Mouse (Mus musculus) heart, adult 2 months (tissue): Measurements from ENCODE around the gene Tia1. TPM values are rescaled to one million over a fixed set of nuclear protein-coding genes. Genes with fewer than 3 reads are reported as not detected.

ENCODE experiments used
- DNase-seq, 2 experiments: peaks; one replicate each; pipeline ENCODE4 v3.0.0; 2021
- H3K27ac ChIP-seq: fragments of 200-600 bp; 2 replicates; pipeline ENCODE4 v1.8.1; 2022
- H3K27me3 ChIP-seq: fragments of 200-500 bp; 2 replicates; pipeline ENCODE4 v1.6.1; 2012; ENCODE audit warnings: mild to moderate bottlenecking, low read length, inconsistent platforms, mixed read lengths; ENCODE audit not compliant: control insufficient read depth, insufficient read depth
- H3K36me3 ChIP-seq: fragments of 200-500 bp; 2 replicates; pipeline ENCODE4 v1.6.1; 2012; ENCODE audit warnings: low read length, inconsistent platforms; ENCODE audit not compliant: control insufficient read depth, insufficient read depth
- H3K4me1 ChIP-seq: fragments of 200-500 bp; 2 replicates; pipeline ENCODE4 v1.6.1; 2011; ENCODE audit warnings: low read length; ENCODE audit not compliant: control insufficient read depth, insufficient read depth
- H3K4me3 ChIP-seq: fragments of 200-600 bp; 2 replicates; pipeline ENCODE4 v1.8.1; 2022
- H3K79me2 ChIP-seq: fragments of 200-500 bp; replicated peaks from 2 replicates; pipeline ENCODE4 v1.6.1; 2012; ENCODE audit warnings: mild to moderate bottlenecking, inconsistent platforms, low read length, moderate library complexity, mixed read lengths; ENCODE audit not compliant: control insufficient read depth, insufficient read depth
- H3K9ac ChIP-seq: fragments of 200-500 bp; 2 replicates; pipeline ENCODE4 v1.6.1; 2012; ENCODE audit warnings: low read depth, mild to moderate bottlenecking, control low read depth, inconsistent platforms, low read length, mixed read lengths
- CTCF ChIP-seq: fragments of 200-600 bp; IDR thresholded peaks from 2 replicates; pipeline ENCODE4 v1.8.1; 2022; ENCODE audit warnings: antibody characterized with exemption, mild to moderate bottlenecking, moderate library complexity
- EP300 ChIP-seq: fragments of 200-500 bp; IDR thresholded peaks from 2 replicates; pipeline ENCODE4 v1.6.1; 2011; ENCODE audit warnings: low read depth, low read length, control low read depth; ENCODE audit not compliant: insufficient read depth
- POLR2A ChIP-seq: fragments of 200-500 bp; IDR thresholded peaks from 2 replicates; pipeline ENCODE4 v1.6.1; 2011; ENCODE audit warnings: mild to moderate bottlenecking, low read depth, low read length, control low read depth; ENCODE audit not compliant: insufficient read depth
- WGBS: fragments of 180-500 bp; shearing (Covaris S2); methylation state at CpG from one replicate; pipeline ENCODE4 v1.1.7; 2018; 5-methylcytosine and 5-hydroxymethylcytosine counted together
- intact Hi-C: fragments of 180-260 bp; cut with DNase I; formaldehyde crosslinking; loops from one replicate; pipeline ENCODE4 v1.15.1; 2025
- polyA plus RNA-seq: library from polyadenylated mRNA; depleted of rRNA; stranded (reverse); fragments of >200 nt; gene quantifications from 2 replicates; pipeline ENCODE4 v1.2.3, GENCODE M21; 2012
- total RNA-seq, 2 experiments: library from RNA; stranded (reverse); gene quantifications; 2 replicates each; pipeline ENCODE4 v1.2.3; 2021

Gene Tia1
- total and polyA plus RNA-seq, 3 experiments = 13.1 to 23.7 (median 22.4) TPM

DNA sequence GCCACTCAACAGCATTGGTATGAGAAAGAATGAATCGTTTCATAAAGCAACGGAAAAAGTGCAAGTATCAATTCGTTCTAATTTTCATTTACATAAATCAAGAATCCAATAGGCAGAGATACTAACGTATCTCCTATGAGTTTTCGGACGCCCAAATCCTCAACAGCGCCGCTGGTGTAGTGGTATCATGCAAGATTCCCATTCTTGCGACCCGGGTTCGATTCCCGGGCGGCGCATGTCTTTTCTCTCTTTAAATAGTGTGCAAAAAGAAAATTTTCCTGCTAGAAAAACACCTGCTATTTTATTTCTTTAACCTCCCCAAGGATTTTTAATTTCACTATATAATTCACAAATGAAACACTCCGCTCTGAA is 305 bp upstream of the Tia1 start:
- Histone ChIP-seq H3K79me2 (no peaks in the 10 kb centered on the region), H3K36me3 (peaks cover 13% of the 10 kb centered on the region), H3K27ac (peak overlapping the region; percentile 95), H3K4me1 (peaks cover 4% of the 10 kb centered on the region), H3K27me3 (no peaks in the 10 kb centered on the region), H3K4me3 (peak overlapping the region; percentile 79), H3K9ac (no peak overlapping the region)
- intact Hi-C loops = loop anchor here (2.0 to 5.0 kb wide), 3 partner anchors 35 to 276 kb away; partner anchors contain the start of gene C87436
- TF ChIP-seq EP300 = no peak
- no peak for TF ChIP-seq CTCF
- TF ChIP-seq POLR2A = no peak
- 1% methylated on average over 15 of the region's 15 CpGs for WGBS
- DNase-seq = peak in 1 of 2 experiments; percentile 91

DNA sequence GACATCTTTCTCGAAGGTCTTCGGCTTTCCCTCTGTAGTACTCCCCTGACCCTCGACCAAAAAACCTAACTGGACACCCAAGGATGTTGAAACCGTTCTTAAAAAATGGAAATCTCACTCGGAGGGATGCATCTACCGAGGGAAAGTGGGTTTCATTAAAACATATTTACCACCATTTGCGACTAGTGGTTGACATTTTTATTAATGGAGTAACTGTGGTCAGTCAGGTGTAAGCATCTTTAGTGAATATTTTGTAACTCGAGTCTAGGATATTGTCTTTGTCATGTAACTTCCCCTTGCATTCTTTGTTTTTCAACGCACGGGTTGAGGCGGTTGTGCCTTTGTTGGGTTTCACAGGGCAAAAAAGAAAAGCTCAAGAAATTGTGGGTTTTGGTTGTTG is 977 bp downstream of the Tia1 start:
- no peaks in the 10 kb centered on the region for H3K27me3 ChIP-seq
- DNase-seq = no peak
- under 1% methylated on average over 11 of the region's 11 CpGs for WGBS
- peaks cover 4% of the 10 kb centered on the region for H3K4me1 ChIP-seq
- TF ChIP-seq EP300 (no peak), CTCF (no peak), POLR2A (no peak)
- H3K27ac ChIP-seq = peak overlapping the region; percentile 95
- peak overlapping the region; percentile 63; the same call in 1 of the 2 replicates for H3K9ac ChIP-seq
- peak overlapping the region; percentile 79 for H3K4me3 ChIP-seq
- peaks cover 16% of the 10 kb centered on the region for H3K36me3 ChIP-seq
- intact Hi-C loops = loop anchor here (2.0 to 5.0 kb wide), 3 partner anchors 34 to 278 kb away; partner anchors contain the start of gene C87436
- H3K79me2 ChIP-seq = no peaks in the 10 kb centered on the region

DNA sequence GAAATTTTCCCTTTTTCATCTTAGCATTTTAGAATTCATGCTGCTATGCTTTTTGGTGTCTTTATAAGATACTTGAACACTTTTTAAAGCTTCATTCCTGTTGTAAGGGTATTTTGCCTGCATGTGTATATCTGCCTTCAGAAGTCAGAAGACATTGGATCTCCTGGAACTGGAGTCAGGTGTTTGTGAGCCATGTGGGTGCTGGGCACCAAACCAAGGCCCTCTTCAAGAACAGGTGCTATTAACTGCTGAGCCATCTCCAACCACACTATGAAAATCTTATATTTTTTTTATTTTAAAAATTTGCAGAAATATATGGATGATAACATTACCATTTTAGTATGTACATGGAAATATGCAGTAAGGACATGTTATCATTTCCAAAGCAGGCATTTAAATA is 2.3 kb downstream of the Tia1 start:
- intact Hi-C loops = no loop called here
- H3K4me3 ChIP-seq = no peak overlapping the region

DNA sequence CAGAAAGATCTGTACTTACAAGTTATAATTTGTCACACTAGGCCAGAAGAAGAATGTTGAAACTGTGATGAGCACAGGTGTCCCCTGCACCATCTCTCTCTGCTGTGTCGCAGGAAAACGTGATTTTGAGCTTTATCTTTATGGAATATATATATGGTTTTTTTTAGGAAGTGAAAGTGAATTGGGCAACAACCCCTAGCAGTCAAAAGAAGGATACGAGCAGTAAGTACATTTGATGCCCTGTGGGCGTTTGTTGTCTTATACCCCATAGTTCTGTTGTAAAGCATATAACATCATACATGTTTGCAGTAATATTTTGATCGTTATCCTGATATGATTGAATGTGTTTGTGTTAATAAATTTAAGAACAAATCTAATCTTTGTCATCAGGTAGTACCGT is 14.7 kb downstream of the Tia1 start:
- WGBS = 89% methylated on average over 6 of the region's 6 CpGs
- Histone ChIP-seq H3K79me2 (no peaks in the 10 kb centered on the region), H3K9ac (no peak overlapping the region), H3K4me1 (no peaks in the 10 kb centered on the region), H3K27me3 (no peaks in the 10 kb centered on the region), H3K27ac (no peak overlapping the region), H3K4me3 (no peak overlapping the region), H3K36me3 (peaks cover 2% of the 10 kb centered on the region)
- intact Hi-C loops = no loop called here
- TF ChIP-seq EP300 (no peak), CTCF (no peak), POLR2A (no peak)
- no peak for DNase-seq

More for the DNA sequence above, 2.3 kb downstream of the Tia1 start:
- TF ChIP-seq POLR2A = no peak
- TF ChIP-seq CTCF = no peak
- TF ChIP-seq EP300 = no peak
- no peak for DNase-seq
- Histone ChIP-seq H3K79me2 (no peaks in the 10 kb centered on the region; the same call in 1 of the 2 replicates), H3K9ac (no peak overlapping the region), H3K27me3 (no peaks in the 10 kb centered on the region), H3K4me1 (peaks cover 4% of the 10 kb centered on the region), H3K36me3 (peaks cover 16% of the 10 kb centered on the region), H3K27ac (no peak overlapping the region)

DNA sequence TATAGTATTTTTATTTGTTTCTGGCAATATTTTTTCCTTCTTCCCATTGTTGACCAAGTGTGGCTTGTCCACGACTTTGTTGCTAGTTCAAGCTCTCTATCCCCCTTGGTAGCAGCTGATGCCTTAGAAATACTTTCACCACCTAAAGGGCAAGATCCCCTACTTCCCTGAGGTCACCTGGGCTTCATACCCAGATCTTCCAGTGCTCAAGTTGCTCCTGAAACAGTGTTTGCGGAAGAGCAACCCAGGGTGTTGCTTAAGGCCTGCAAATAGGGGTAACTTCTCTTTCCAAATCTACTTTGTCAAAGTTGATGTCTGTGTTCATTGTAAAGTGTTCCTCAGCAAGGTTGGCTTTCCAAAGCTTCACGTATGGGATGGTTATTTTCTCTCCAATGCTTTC is 15.2 kb downstream of the Tia1 start:
- no peak for TF ChIP-seq POLR2A
- TF ChIP-seq CTCF = no peak
- TF ChIP-seq EP300 = no peak
- H3K4me3 ChIP-seq = no peak overlapping the region
- H3K27ac ChIP-seq = no peak overlapping the region
- WGBS = 90% methylated on average over 3 of the region's 3 CpGs
- no peak for DNase-seq
- H3K27me3 ChIP-seq = no peaks in the 10 kb centered on the region
- peaks cover 2% of the 10 kb centered on the region for H3K36me3 ChIP-seq
- intact Hi-C loops = no loop called here
- H3K79me2 ChIP-seq = no peaks in the 10 kb centered on the region
- no peaks in the 10 kb centered on the region for H3K4me1 ChIP-seq
- no peak overlapping the region for H3K9ac ChIP-seq

DNA sequence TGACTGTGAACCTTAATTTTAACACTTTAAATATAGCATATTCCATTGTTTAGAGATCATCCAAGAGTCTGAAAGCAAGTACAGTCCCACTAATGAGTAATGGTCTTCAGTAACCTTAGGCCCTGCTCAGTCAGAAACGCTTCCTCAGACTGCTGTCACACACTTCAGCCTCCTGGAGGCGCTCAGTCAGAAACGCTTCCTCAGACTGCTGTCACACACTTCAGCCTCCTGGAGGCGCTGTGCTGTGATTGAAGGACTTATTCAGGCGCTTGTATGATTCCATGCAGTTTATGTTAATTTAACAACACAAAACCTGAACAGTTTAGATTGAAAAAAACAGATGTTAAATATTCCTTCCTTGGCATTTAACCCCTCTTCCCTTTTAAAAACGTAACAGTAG is 16.5 kb downstream of the Tia1 start:
- Histone ChIP-seq H3K27me3 (no peaks in the 10 kb centered on the region), H3K27ac (no peak overlapping the region), H3K4me3 (no peak overlapping the region), H3K79me2 (no peaks in the 10 kb centered on the region), H3K36me3 (peaks cover 2% of the 10 kb centered on the region), H3K9ac (no peak overlapping the region), H3K4me1 (no peaks in the 10 kb centered on the region)
- intact Hi-C loops = no loop called here
- TF ChIP-seq POLR2A (no peak), CTCF (peak; percentile 46)
- WGBS = 74% methylated on average over 6 of the region's 6 CpGs
- DNase-seq = no peak
